Mouse (Mus musculus) bone marrow, adult 2 months (tissue): ENCODE measurements at regions not wholly inside any gene's neighbourhood (a gene's known extent, or its start where the extent isn't known, plus 50 kb on each side); places are given as distances from the start of the nearest gene placed in this dataset.

Experiments used
- H3K27ac ChIP-seq: fragments of 200-500 bp; 2 replicates; pipeline ENCODE4 v1.5.1; 2012; ENCODE audit warnings: low read depth, mild to moderate bottlenecking, control low read depth, inconsistent platforms, low read length; ENCODE audit not compliant: control insufficient read depth, poor library complexity, insufficient read depth
- H3K4me1 ChIP-seq: fragments of 200-500 bp; 2 replicates; pipeline ENCODE4 v1.6.1; 2011; ENCODE audit warnings: low read length; ENCODE audit not compliant: control insufficient read depth, insufficient read depth
- H3K4me3 ChIP-seq: fragments of 200-500 bp; replicated peaks from 2 replicates; pipeline ENCODE3; 2011; ENCODE audit warnings: mild to moderate bottlenecking, low read depth, low read length, control low read depth; ENCODE audit not compliant: control insufficient read depth
- CTCF ChIP-seq: fragments of 200-500 bp; IDR thresholded peaks from 2 replicates; pipeline ENCODE4 v1.5.1; 2011; ENCODE audit warnings: low read length, control low read depth; ENCODE audit not compliant: control insufficient read depth, insufficient read depth
- POLR2A ChIP-seq: fragments of 200-500 bp; IDR thresholded peaks from 2 replicates; pipeline ENCODE4 v1.6.1; 2011; ENCODE audit warnings: low read depth, mild to moderate bottlenecking, control low read depth, low read length, borderline replicate concordance; ENCODE audit not compliant: control insufficient read depth
- WGBS: fragments of 180-500 bp; shearing (Covaris S2); methylation state at CpG from one replicate; pipeline ENCODE4 v1.1.7; 2018; 5-methylcytosine and 5-hydroxymethylcytosine counted together

- WGBS: 71% methylated on average over 7 of the region's 7 CpGs
- Histone ChIP-seq H3K27ac (no peak overlapping the region), H3K4me3 (no peak overlapping the region), H3K4me1 (no peaks in the 10 kb centered on the region)
- TF ChIP-seq CTCF (no peak), POLR2A (no peak)
These were observed 148.8 kb upstream of the Slc24a5 start for GRCm38 (mm10) chr2:124918986-124919761.

GRCm38 (mm10) chr2:124919762-124920255 is 148.1 kb upstream of the Slc24a5 start:
- no peak for TF ChIP-seq POLR2A
- TF ChIP-seq CTCF: no peak
- WGBS: 61% methylated on average over 1 of the region's 1 CpGs
- Histone ChIP-seq H3K27ac (no peak overlapping the region), H3K4me1 (no peaks in the 10 kb centered on the region), H3K4me3 (no peak overlapping the region)

GRCm38 (mm10) chr2:124920265-124920664 is 147.7 kb upstream of the Slc24a5 start:
- Histone ChIP-seq H3K4me1 (no peaks in the 10 kb centered on the region), H3K4me3 (no peak overlapping the region), H3K27ac (no peak overlapping the region)
- 70% methylated on average over 2 of the region's 2 CpGs for WGBS
- TF ChIP-seq CTCF (no peak), POLR2A (no peak)

GRCm38 (mm10) chr2:124927882-124928758 is 139.8 kb upstream of the Slc24a5 start:
- Histone ChIP-seq H3K27ac (no peak overlapping the region), H3K4me1 (no peaks in the 10 kb centered on the region), H3K4me3 (no peak overlapping the region)
- TF ChIP-seq POLR2A (no peak), CTCF (no peak)
- WGBS: 82% methylated on average over 10 of the region's 10 CpGs

GRCm38 (mm10) chr2:124928759-124929113 is 139.2 kb upstream of the Slc24a5 start:
- TF ChIP-seq CTCF: no peak
- no peak for TF ChIP-seq POLR2A
- 83% methylated on average over 5 of the region's 5 CpGs for WGBS
- Histone ChIP-seq H3K4me1 (no peaks in the 10 kb centered on the region), H3K27ac (no peak overlapping the region), H3K4me3 (no peak overlapping the region)

- WGBS: 68% methylated on average over 7 of the region's 7 CpGs
- Histone ChIP-seq H3K4me3 (no peak overlapping the region), H3K27ac (no peak overlapping the region), H3K4me1 (no peaks in the 10 kb centered on the region)
- TF ChIP-seq CTCF: no peak
These were observed 137.2 kb upstream of the Slc24a5 start for GRCm38 (mm10) chr2:124930719-124931118.

GRCm38 (mm10) chr2:124932566-124932965 is 135.4 kb upstream of the Slc24a5 start:
- TF ChIP-seq POLR2A: no peak
- TF ChIP-seq CTCF: no peak
- Histone ChIP-seq H3K4me3 (no peak overlapping the region), H3K4me1 (no peaks in the 10 kb centered on the region), H3K27ac (no peak overlapping the region)
- 75% methylated on average over 6 of the region's 6 CpGs for WGBS

- Histone ChIP-seq H3K4me1 (no peaks in the 10 kb centered on the region), H3K4me3 (no peak overlapping the region), H3K27ac (no peak overlapping the region)
- WGBS: 82% methylated on average over 1 of the region's 1 CpGs
- TF ChIP-seq POLR2A: no peak
- no peak for TF ChIP-seq CTCF
These were observed 134.0 kb upstream of the Slc24a5 start for GRCm38 (mm10) chr2:124933876-124934275.
